Mouse (Mus musculus): ENCODE data around the gene Rftn1.

Rftn1 gene

DNA sequence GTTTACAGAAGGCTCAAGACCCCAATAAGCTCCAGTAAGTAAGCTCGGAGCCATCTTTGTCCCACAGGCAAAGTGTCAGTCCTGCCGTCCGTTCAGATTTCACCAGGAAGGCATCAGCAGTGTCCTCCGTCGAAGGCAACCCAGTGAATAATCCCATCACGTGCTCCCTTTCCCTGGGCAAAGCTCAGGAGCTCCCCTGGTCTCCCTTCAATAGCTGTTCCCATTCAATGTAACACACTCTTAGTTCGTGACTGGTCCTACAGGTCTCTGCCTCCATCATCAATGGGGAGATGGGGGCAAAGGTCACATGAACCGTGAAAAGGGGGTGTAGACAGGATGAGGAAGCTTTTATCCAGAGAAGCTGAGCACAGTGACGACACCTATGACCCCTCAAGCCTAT, 108.8 kb downstream of the Rftn1 start:
- in situ Hi-C loops (cut with MboI; ENCODE audit: low pct_unique_long_range_greater_than_20kb in 1 of 2, low sequenced_read_pairs in 2 of 2, unreplicated experiment in 1 of 2), result no loop called here

GRCm38 (mm10) chr17:50080991-50081390, 109.5 kb downstream of the Rftn1 start:
- in situ Hi-C loops (cut with MboI; ENCODE audit: low pct_unique_long_range_greater_than_20kb in 1 of 2, low sequenced_read_pairs in 2 of 2, unreplicated experiment in 1 of 2), result no loop called here

DNA sequence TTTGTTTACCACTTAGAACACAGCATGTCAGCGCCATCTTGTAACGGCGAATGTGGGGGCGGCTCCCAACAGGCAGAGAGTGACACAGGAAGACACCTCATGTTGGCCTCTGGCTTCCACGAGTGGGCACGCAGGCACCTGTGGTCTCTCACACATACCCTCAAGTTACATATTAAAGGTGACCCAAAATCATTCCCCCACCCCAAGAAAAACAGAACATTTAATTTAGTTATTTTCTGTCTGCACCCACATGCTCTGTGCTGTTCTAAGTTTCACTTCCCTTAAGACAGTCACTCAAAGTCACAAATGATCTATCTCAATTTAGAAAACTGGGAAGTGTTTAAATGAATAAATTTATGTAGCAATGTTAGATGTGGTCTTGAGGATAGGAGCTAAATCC, 111.7 kb downstream of the Rftn1 start:
- in situ Hi-C loops (cut with MboI; ENCODE audit: low pct_unique_long_range_greater_than_20kb in 1 of 2, low sequenced_read_pairs in 2 of 2, unreplicated experiment in 1 of 2), result no loop called here

GRCm38 (mm10) chr17:50072982-50073965, 117.2 kb downstream of the Rftn1 start:
- in situ Hi-C loops (cut with MboI; ENCODE audit: low pct_unique_long_range_greater_than_20kb in 1 of 2, low sequenced_read_pairs in 2 of 2, unreplicated experiment in 1 of 2), result no loop called here

GRCm38 (mm10) chr17:50071602-50071988, 118.9 kb downstream of the Rftn1 start:
- in situ Hi-C loops (cut with MboI; ENCODE audit: low pct_unique_long_range_greater_than_20kb in 1 of 2, low sequenced_read_pairs in 2 of 2, unreplicated experiment in 1 of 2), result no loop called here

DNA sequence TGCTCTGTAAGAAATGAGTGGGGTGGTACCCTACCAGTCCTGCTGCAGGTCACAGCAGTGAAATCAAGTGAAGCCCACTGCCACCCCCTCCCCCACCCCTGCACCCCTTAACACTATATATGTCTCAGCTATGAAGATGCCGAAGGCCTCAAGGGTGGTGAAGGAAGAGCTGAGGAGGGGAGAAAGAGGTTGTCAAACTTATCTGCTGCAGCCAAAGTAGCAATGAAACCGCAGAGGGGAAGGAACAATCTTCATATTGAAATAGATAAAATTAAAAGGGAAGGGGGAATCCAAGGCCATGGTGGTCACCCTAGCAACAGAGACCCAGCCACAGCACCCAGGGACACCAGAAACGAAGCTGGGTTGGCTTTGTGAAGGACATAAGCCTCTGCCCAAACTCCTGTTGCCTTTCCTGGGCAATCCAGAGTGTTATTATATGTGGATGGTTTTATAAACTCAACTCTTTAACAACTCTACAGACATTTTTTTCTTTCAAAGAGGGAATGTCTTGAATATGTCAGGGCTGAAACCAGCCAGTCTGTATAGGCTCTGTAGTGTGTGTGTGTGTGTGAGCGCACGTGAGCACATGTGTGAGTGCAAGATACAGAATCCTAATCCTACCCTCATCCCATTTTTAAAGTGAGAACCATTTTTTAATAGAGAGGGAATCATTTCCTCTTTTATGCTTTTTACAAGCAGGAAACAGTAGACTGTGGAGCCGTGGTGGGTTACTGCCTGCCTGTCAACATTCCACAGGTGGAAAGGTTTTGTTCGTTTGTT, 119.5 kb downstream of the Rftn1 start:
- in situ Hi-C loops (cut with MboI; ENCODE audit: low pct_unique_long_range_greater_than_20kb in 1 of 2, low sequenced_read_pairs in 2 of 2, unreplicated experiment in 1 of 2), result no loop called here

GRCm38 (mm10) chr17:50069897-50070636, 120.4 kb downstream of the Rftn1 start:
- in situ Hi-C loops (cut with MboI; ENCODE audit: low pct_unique_long_range_greater_than_20kb in 1 of 2, low sequenced_read_pairs in 2 of 2, unreplicated experiment in 1 of 2), result no loop called here

DNA sequence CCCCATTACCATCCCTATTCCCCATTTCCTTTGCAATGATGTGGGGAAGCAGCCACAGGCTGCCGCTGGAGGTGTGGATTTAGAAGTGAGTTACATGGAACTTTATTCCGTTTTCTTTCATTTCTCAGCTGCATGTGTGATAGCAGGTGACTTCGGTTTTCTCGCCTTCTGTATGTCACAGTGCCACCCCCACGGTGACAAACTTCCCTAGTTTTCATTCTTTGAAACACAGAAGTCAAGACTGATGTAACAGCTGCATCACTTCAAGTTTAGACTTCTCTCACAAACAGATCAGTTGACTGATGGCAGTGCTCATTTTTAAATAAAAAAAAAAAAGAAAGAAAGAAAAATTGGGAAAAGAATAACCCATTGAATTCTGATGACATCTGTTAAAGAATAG, 121.3 kb downstream of the Rftn1 start:
- in situ Hi-C loops (cut with MboI; ENCODE audit: low pct_unique_long_range_greater_than_20kb in 1 of 2, low sequenced_read_pairs in 2 of 2, unreplicated experiment in 1 of 2), result no loop called here

GRCm38 (mm10) chr17:50068681-50069138, 121.8 kb downstream of the Rftn1 start:
- in situ Hi-C loops (cut with MboI; ENCODE audit: low pct_unique_long_range_greater_than_20kb in 1 of 2, low sequenced_read_pairs in 2 of 2, unreplicated experiment in 1 of 2), result no loop called here

DNA sequence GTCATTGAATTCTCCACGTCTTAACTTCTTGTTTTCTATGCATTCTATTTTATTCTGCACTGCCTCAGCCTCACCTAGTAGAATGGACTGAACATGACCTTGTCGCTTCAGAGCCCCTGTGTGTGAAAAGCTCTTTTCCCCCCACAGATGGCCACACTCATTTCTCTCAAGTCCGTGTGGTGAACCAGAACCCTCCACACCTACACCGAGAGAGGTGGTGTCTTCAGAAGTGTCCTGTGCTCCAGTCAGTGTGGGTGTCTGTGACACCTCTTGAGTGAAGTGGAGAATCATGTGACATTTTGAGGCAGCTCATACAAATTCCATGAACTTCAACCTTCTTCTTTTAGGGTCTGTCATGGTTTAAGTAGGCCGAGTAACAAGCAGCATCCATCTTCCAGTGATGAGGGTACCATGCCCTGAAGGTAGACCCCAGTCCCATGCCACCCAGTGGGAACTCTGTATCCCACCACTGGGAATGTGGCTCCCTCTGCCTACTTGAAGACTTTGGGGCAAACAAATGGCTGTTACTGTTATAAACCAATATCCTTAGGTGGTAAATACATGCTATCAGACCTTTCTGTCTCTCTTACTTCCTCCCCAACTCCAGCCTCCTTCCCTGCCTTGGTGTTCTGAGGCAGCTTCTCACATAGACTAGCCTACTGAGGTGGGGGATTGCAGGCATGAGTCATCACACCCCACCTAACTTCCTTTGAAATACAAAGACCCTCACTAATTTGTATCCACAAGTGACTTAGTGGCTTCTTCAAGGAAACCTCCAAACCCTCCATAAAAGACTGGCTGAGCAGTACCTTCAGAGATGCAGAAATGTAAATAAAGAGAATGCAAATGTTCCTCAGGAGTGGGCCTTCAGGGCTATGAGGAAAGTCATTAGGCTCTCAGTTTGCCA, 122.4 kb downstream of the Rftn1 start:
- in situ Hi-C loops (cut with MboI; ENCODE audit: low pct_unique_long_range_greater_than_20kb in 1 of 2, low sequenced_read_pairs in 2 of 2, unreplicated experiment in 1 of 2), result no loop called here

DNA sequence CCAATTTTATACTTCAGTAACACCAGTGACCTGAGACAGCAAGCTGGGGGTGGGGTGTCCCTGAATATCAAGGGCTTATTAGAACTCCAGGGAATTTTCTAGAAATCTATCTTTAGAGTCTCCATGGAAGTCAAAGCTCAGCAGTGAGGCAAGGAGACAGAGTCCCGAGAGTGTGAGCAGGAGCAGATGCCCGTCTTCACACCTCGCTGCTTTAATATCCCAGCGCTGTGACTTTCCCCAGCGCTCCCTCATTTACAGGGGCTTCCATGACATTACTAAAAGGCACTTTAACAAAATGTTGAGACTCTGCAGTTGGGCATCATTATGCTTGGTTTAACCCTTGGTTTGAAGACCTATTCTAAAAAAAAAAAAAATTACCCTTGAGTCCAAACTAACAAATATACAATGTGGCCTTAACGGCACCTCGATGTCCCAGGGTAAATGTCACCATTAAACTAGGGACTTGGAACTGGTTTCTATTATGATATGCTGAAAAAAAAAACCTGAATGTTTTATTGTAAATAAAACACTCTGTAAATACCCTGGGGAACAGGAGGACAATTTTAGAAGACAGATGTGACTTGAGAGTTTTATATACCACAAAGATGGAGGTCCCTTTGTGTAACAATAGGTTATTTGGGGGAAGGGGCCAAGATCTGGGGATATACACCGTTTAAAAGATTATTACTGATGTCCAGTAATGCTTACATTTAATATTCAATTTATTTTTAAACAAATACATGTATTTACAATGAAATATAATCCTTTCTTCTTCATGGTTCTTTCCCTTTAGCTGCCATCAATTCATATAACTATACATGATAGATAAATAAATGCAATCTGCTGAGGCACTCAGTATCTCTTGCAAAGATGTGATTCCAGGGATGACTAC, 123.4 kb downstream of the Rftn1 start:
- in situ Hi-C loops (cut with MboI; ENCODE audit: low pct_unique_long_range_greater_than_20kb in 1 of 2, low sequenced_read_pairs in 2 of 2, unreplicated experiment in 1 of 2), result no loop called here

- in situ Hi-C loops (cut with MboI; ENCODE audit: low pct_unique_long_range_greater_than_20kb in 1 of 2, low sequenced_read_pairs in 2 of 2, unreplicated experiment in 1 of 2), result no loop called here
Observed at GRCm38 (mm10) chr17:50063832-50064627, 126.4 kb downstream of the Rftn1 start.

GRCm38 (mm10) chr17:50062649-50063048, 127.8 kb downstream of the Rftn1 start:
- in situ Hi-C loops (cut with MboI; ENCODE audit: low pct_unique_long_range_greater_than_20kb in 1 of 2, low sequenced_read_pairs in 2 of 2, unreplicated experiment in 1 of 2), result no loop called here

- in situ Hi-C loops (cut with MboI; ENCODE audit: low pct_unique_long_range_greater_than_20kb in 1 of 2, low sequenced_read_pairs in 2 of 2, unreplicated experiment in 1 of 2), result no loop called here
Observed at GRCm38 (mm10) chr17:50061446-50061845, 129.0 kb downstream of the Rftn1 start.

GRCm38 (mm10) chr17:50060220-50060619, 130.3 kb downstream of the Rftn1 start:
- in situ Hi-C loops (cut with MboI; ENCODE audit: low pct_unique_long_range_greater_than_20kb in 1 of 2, low sequenced_read_pairs in 2 of 2, unreplicated experiment in 1 of 2), result no loop called here

DNA sequence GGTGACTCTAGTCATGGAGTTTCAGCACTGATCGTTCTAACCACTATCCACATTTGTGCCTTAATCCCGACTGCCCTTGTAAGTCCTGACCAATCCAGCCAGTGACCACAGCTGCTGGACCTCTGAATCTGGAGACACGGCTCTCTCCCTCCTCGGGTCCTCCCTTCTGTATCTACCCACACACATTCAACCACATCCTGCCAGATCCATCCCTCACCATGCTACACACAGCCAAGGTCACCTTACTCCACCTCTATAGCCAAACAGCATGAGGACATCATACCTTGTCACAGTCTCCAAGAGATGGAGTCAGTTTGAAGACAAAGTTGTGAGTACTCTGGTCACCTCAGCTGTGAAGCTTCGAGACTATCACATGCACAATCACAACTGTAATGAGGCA, 131.1 kb downstream of the Rftn1 start:
- in situ Hi-C loops (cut with MboI; ENCODE audit: low pct_unique_long_range_greater_than_20kb in 1 of 2, low sequenced_read_pairs in 2 of 2, unreplicated experiment in 1 of 2), result no loop called here

Data from mouse embryonic stem cell (cell line).